Mouse (Mus musculus) C2C12 (cell line): ENCODE measurements around the gene Olfr193. TPM values are rescaled to one million over a fixed set of nuclear protein-coding genes. Genes with fewer than 3 reads are reported as not detected.
"Not testable (repeated sequence)": the region's sequence is repeated elsewhere in the genome, so short reads cannot be mapped to it uniquely, and the experiment has no call there.

Experiments used
- H3K27me3 ChIP-seq: one replicate; pipeline ENCODE4 v1.6.1; 2011; ENCODE audit not compliant: control insufficient read depth, insufficient read depth, insufficient read length
- H3K36me3 ChIP-seq: one replicate; pipeline ENCODE4 v1.6.1; 2011; ENCODE audit not compliant: control insufficient read depth, insufficient read depth
- H3K4me3 ChIP-seq: one replicate; pipeline ENCODE4 v1.5.1; 2011; ENCODE audit warnings: mild to moderate bottlenecking, control low read depth; ENCODE audit not compliant: poor library complexity, insufficient read depth, severe bottlenecking
- H3K79me2 ChIP-seq: one replicate; pipeline ENCODE4 v1.6.1; 2011; ENCODE audit not compliant: control insufficient read depth, insufficient read depth
- H3K79me3 ChIP-seq: one replicate; pipeline ENCODE4 v1.6.1; 2011; ENCODE audit warnings: low read depth, control low read depth
- H3ac ChIP-seq: one replicate; pipeline ENCODE3; 2011; ENCODE audit warnings: low read depth; ENCODE audit not compliant: control insufficient read depth, insufficient read length
- CEBPB ChIP-seq: IDR thresholded peaks from one replicate; pipeline ENCODE4 v1.6.1; 2011; ENCODE audit warnings: low read depth, mild to moderate bottlenecking, control low read depth, moderate library complexity
- CTCF ChIP-seq: IDR thresholded peaks from one replicate; pipeline ENCODE4 v1.5.1; 2011; ENCODE audit not compliant: control insufficient read depth, insufficient read depth, insufficient read length
- FOSL1 ChIP-seq: IDR thresholded peaks from one replicate; pipeline ENCODE4 v1.8.0; 2011; ENCODE audit warnings: mild to moderate bottlenecking, low read length; ENCODE audit not compliant: poor library complexity, insufficient read depth, severe bottlenecking
- MAX ChIP-seq: IDR thresholded peaks from one replicate; pipeline ENCODE4 v1.6.1; 2011; ENCODE audit warnings: mild to moderate bottlenecking, control low read depth
- MYOD1 ChIP-seq: IDR thresholded peaks from one replicate; pipeline ENCODE4 v1.6.1; 2011; ENCODE audit warnings: low read depth; ENCODE audit not compliant: control insufficient read depth, insufficient read length
- MYOG ChIP-seq: IDR thresholded peaks from one replicate; pipeline ENCODE4 v1.6.1; 2011; ENCODE audit not compliant: control insufficient read depth, insufficient read length; ENCODE audit errors: extremely low read depth
- USF1 ChIP-seq: IDR thresholded peaks from one replicate; pipeline ENCODE4 v1.6.1; 2011; ENCODE audit warnings: low read depth, mild to moderate bottlenecking, control low read depth, moderate library complexity
- long read RNA-seq, 2 experiments: library from polyadenylated mRNA; unstranded; transcript quantifications; one replicate each; pipeline ENCODE4 v2.0.0; 2019 to 2020
- polyA plus RNA-seq: library from polyadenylated mRNA; unstranded; fragments of >200 nt; fragmentation: generic; extraction: Trizol; gene quantifications from one replicate; pipeline ENCODE4 v1.2.1, GENCODE M21; 2012; ENCODE audit warnings: missing spikeins

Olfr193 gene
- not detected for polyA plus RNA-seq
- long read RNA-seq, experiment 1: 0 reads
- long read RNA-seq, experiment 2: 0 reads

DNA sequence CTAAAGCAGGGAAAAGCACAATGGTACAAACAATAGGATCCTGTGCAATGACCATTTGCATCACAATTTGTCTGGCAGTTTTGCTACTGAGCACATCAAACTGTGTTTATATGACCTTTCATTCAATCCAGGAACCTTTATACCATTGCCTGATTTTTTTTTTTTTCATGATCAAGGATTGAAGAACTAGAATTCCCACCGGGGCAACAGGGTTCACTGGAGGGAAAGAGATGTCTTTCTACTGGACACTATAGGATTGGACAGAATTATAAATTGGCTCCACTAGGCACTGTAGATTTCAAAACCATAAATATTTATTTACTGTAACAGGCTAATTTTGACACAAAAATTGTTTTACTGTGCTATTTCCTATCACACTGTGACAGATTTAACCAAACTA lies at the start of gene Olfr193:
Olfr193 (minus strand) TSS at position 101 of the 400 bp plus-strand sequence.
- Histone ChIP-seq H3K36me3 (no peaks in the 10 kb centered on the region), H3K79me3 (no peaks in the 10 kb centered on the region), H3K79me2 (no peaks in the 10 kb centered on the region), H3ac (no peak within 1 kb of the TSS), H3K27me3 (no peaks in the 10 kb centered on the region), H3K4me3 (no peak within 1 kb of the TSS)
- TF ChIP-seq CTCF: no peak
- no peak for TF ChIP-seq FOSL1
- TF ChIP-seq MAX: no peak
- no peak for TF ChIP-seq CEBPB
- no peak for TF ChIP-seq USF1
- no peak for TF ChIP-seq MYOG
- no peak for TF ChIP-seq MYOD1

DNA sequence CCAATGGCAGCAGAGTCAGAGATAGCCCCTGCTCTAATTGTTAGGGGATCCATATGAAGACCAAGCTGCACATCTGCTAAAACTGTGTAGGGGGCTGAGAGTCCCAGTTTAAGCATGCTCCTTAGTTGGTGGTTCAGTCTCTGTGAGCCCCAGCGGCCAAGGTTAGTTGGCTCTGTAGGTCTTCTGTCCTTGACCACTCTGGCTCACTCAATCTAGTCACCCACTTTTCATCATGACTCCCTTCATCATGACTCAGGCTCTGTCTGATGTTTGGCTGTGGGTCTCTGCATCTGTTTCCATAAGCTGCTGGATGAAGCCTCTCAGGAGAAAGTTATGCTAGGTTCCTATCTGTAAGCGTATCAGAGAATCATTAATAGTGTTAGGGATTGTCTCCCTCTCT lies 40.3 kb upstream of the Olfr193 start:
- Histone ChIP-seq H3K27me3 (no peaks in the 10 kb centered on the region), H3ac (no peak overlapping the region), H3K79me3 (no peaks in the 10 kb centered on the region), H3K4me3 (no peak overlapping the region), H3K36me3 (no peaks in the 10 kb centered on the region), H3K79me2 (no peaks in the 10 kb centered on the region)
- TF ChIP-seq CTCF (no peak), MAX (no peak), CEBPB (no peak), USF1 (no peak), FOSL1 (no peak), MYOG (no peak), MYOD1 (no peak)

DNA sequence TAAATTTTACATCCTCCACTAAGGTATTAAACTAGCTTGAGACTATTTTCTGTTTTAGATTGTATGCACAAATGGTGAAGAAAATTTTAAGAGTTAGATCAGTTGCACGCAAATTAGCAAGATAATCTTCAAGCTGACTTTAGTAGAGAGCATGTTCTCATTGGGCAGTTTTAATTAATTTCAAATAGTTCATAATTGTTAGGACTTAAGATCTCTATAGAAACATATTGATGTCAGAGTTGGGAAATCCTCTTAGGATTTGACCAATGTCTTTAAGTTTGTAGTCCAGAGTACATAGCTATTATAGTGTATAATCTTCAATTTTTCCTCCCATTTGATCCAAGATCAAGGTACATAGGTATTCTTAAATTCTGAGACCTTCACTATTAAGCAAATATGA lies 35.1 kb upstream of the Olfr193 start, which contains the start of gene Olfr195:
Olfr195 (plus strand) TSS at position 301 of the 400 bp plus-strand sequence.
- Histone ChIP-seq H3K79me3 (no peaks in the 10 kb centered on the region), H3K27me3 (no peaks in the 10 kb centered on the region), H3K79me2 (no peaks in the 10 kb centered on the region), H3ac (no peak within 1 kb of the TSS), H3K36me3 (no peaks in the 10 kb centered on the region), H3K4me3 (no peak within 1 kb of the TSS)
- no peak for TF ChIP-seq USF1

DNA sequence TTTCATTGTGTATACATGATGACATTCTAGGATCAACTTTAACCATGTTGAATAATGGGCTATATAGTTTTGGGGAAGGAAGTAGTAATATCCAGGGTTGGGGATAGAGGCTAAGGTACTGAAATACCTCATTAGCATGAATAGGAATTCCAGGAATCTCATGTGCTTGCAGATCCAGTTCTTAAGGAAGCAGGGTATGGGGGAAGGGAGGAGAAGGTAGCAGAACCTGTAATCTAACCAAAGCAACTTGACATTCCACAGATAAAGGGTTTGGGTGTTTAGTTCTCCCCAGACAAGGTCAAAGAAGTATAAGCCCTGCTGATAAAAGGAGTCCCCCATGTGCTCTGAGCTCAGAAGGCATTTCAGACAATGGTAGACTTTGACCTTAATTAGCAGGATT lies 29.4 kb upstream of the Olfr193 start:
- TF ChIP-seq CTCF: no peak
- TF ChIP-seq MAX: no peak
- H3ac ChIP-seq: no peak overlapping the region
- no peaks in the 10 kb centered on the region for H3K27me3 ChIP-seq
- no peaks in the 10 kb centered on the region for H3K79me3 ChIP-seq
- H3K4me3 ChIP-seq: no peak overlapping the region
- H3K79me2 ChIP-seq: no peaks in the 10 kb centered on the region
- no peaks in the 10 kb centered on the region for H3K36me3 ChIP-seq

DNA sequence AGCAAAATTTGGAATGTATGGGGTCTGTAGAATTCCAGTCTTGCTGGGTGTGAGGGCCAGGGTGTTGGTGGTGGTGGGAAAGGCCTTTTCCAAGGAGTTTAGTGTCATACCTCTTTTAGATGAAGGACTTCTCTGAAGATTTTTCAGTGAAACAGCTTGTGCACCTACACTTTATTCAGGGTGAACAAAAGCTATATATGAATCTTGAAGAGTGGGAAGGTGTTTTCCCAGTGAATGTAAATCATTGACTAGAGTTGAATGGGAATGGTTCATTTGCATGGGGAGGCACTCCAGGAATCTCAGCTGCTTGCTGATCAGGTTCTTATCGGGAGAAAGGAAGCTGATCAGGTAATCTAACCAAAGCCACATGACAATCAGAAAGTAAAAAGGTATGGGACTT lies 19.1 kb upstream of the Olfr193 start:
- Histone ChIP-seq H3K27me3 (no peaks in the 10 kb centered on the region), H3K4me3 (no peak overlapping the region), H3K79me2 (no peaks in the 10 kb centered on the region), H3ac (no peak overlapping the region), H3K36me3 (no peaks in the 10 kb centered on the region), H3K79me3 (no peaks in the 10 kb centered on the region)
- TF ChIP-seq FOSL1 (no peak), CTCF (no peak), USF1 (no peak), MYOD1 (no peak), MYOG (no peak), MAX (no peak), CEBPB (no peak)

DNA sequence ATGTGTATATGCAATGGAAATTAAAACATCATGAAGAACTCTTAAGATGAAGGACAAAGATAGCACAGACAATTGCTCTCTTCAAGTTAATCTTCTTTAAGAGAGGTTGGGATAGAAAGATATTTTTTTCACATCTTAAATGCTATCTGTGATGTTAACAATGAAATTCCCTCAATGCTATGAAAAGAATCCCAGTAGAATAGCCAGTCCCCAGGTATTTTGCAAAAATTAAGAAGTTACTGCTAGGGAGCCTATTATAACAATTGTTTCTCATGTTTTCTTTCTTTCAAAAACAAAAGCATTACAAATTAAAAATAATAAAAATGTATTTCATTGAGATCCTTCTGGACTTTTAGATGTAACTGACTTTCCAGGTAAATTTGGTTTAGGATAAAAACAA lies 9.3 kb upstream of the Olfr193 start, which contains the start of gene Olfr194:
Olfr194 (minus strand) TSS at position 101 of the 400 bp plus-strand sequence.
- Histone ChIP-seq H3K36me3 (no peaks in the 10 kb centered on the region), H3K4me3 (no peak within 1 kb of the TSS), H3ac (no peak within 1 kb of the TSS), H3K79me2 (no peaks in the 10 kb centered on the region), H3K27me3 (no peaks in the 10 kb centered on the region), H3K79me3 (no peaks in the 10 kb centered on the region)
- TF ChIP-seq FOSL1: no peak
- no peak for TF ChIP-seq MYOG
- no peak for TF ChIP-seq CTCF
- no peak for TF ChIP-seq USF1
- TF ChIP-seq MYOD1: no peak
- TF ChIP-seq CEBPB: no peak
- TF ChIP-seq MAX: no peak

DNA sequence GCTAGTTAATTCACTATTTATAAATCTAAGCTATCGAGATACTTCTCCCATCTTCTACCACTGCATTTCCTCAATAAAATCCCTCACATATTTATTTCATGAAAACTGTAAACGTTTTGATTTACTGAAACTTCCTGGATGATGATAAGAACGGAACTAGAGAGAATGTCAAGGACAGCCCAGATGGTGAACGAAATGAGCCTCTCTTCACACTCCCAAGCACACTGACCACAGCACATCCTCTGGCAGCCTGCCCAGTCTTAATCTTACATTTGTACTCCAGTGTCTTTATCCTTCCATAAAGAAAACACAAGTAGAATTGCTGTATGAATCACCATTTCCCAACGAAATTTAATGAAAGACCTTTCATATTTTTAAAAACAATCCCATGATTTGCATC lies 3.2 kb downstream of the Olfr193 start:
- H3K79me3 ChIP-seq, H3ac ChIP-seq, H3K27me3 ChIP-seq, H3K36me3 ChIP-seq, H3K79me2 ChIP-seq, H3K4me3 ChIP-seq: not testable (repeated sequence)
